Mouse (Mus musculus): ENCODE data around the gene Sh3rf3.
A peak's percentile ranks its signal among the peaks of the same experiment; 100 is the strongest.

Gene Sh3rf3

DNA sequence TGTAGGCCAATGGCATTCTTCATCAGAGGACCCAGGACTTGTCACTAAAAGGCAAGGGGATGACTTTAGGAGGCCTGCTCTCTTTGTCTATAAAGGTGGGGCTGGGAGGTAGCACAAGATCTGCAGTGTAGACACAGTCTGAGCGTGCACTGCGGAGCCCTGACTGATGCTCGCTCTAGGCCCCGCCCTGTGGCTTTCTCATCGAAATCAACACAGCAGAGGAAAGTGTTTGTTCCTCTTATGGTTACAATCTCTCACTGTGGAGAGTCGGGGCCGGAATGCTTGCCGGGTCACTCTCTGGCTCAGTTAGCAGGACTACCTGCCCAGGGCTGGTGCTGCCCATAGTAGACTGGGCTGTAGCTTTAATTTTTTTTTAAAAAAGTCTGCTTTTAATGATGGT is 299.6 kb downstream of the Sh3rf3 start:
- no peak for DNase-seq

- DNase-seq, result no peak
Measured at GRCm38 (mm10) chr10:59113386-59113785, 300.2 kb downstream of the Sh3rf3 start.

DNA sequence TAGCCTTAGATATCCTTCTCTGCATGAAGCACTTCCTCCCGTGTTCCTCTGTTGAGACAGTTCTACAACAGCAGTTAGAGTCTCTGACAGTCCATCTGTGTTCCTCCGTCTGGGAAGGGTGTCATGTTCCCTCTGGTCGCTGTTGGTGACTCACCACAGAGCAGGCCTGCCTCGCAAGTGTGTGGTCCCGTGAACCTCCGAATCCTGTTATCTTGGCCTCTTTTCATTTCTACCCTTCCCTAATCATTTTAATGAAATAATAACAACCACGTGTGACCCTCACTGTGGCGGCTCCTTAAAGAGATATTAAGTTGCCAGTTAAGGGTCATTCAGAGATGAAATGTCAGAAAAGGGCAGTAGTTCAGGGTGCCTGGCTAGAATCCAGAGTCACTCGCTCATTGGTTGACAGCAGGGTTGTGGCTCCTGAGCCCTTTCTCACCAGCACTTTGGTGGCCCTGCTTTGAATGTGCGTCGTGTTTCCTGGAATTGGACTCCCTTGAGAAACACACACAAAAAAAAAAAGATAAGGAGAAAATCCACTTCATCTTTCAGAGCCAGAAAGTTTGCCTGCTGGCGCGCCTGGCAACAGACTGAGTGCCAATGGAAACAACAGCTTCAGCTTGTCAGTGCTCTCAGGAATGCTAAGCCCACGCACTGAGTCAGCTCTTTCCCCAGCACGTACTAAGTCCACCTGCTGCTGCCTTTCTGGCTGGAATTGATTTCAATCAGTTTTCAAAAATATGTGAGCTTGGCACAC is 301.6 kb downstream of the Sh3rf3 start:
- DNase-seq, result no peak

DNA sequence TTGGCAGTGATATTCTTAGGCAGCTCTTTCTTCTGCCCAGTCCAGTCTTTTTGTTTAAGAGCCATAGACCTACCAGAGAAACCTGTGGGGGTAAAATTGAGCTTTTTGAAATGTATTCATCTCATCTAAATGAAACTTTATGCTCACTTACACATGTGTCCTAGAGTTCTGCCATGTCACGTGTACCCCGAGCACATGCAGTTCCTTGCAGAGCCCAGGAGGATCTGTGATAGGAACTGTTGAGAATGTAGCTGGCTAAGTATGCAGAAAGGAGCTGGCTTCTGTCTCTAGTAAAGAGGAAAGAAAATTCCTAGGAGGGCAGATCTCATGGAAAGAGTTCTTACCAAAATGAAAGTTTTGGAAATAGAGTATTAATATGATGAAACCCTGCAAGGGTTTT is 302.5 kb downstream of the Sh3rf3 start:
- no peak for DNase-seq

- no peak for DNase-seq
Measured at GRCm38 (mm10) chr10:59116331-59116730, 303.2 kb downstream of the Sh3rf3 start.

DNA sequence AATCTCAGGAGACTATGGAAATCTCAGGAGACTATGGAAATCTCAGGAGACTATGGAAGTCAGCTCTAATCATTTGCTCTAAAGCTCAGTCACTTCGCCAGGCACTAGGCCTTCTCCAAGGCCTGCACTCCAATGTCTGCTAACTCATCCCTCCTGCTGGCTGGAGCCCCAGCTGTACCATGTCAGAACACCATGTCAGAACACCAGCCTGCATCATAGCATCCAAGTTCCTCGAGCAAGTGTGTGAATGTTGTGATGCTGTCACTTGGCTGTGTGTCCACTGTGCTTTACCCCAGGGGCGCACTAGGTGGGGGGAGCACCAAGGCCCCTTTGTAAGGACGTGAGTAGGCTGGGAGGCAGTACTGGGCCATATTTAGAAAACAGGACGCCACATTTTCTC is 304.4 kb downstream of the Sh3rf3 start:
- DNase-seq, result no peak

- no peak for DNase-seq
Measured at GRCm38 (mm10) chr10:59119001-59119400, 305.8 kb downstream of the Sh3rf3 start.

DNA sequence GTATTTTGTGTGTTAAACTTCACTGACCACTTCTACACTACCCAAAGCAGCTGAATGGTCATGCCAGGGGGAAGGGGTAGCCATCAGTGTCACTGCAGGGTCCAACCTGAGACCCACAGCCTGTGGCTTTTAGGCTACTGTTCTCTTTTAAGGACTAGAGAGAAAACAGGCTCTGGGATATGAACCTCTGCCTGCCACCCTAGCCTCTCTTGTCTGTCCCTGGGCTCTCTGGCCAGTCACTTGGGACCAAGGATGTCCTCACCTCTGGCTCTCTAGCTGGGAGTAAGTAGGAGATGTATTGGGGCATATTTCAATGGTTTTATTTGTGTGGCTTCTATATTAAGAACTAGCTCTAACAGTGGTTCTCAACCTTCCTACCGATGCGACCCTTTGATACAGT is 306.7 kb downstream of the Sh3rf3 start:
- DNase-seq, result no peak

DNA sequence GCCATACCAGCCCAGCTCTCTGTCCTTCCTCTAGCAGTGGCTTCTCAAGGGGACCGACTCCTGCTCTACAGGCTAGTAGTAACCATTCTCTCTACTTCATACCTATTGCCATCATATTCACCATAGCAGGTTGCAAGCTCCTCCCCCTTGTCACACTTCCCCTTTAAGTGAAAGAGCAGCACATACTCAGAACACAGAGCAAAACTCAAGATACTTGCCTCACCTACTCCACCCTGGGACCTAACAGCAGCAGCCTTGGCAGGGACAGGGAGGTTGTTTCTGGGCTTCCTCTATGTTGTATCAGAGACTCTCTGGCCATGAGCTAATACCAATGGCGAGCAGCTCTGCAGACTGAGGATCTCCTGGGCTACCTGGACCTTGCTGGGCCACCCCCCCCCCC is 312.3 kb downstream of the Sh3rf3 start:
- DNase-seq, result no peak

DNA sequence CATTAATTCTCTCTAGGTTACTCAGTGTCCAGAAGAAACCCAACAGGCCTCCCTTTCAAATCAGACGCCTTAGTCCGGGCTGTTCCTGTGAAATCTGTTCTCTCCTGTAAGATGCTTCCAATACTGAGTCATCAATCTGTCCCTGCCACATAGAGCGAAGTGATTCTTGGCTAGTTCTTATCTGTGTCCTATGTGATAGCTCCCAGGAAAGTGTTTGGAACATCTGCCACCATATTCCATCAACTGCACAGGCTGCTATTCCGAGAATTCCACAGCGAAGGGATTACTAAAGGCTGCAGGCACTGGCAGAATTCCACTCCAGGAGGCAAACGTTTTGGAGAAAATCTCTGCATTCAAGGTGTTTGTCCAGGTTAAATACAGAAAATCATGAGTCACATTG is 314.5 kb downstream of the Sh3rf3 start:
- DNase-seq, result no peak

GRCm38 (mm10) chr10:59131926-59132628 is 318.9 kb downstream of the Sh3rf3 start:
- no peak for DNase-seq

DNA sequence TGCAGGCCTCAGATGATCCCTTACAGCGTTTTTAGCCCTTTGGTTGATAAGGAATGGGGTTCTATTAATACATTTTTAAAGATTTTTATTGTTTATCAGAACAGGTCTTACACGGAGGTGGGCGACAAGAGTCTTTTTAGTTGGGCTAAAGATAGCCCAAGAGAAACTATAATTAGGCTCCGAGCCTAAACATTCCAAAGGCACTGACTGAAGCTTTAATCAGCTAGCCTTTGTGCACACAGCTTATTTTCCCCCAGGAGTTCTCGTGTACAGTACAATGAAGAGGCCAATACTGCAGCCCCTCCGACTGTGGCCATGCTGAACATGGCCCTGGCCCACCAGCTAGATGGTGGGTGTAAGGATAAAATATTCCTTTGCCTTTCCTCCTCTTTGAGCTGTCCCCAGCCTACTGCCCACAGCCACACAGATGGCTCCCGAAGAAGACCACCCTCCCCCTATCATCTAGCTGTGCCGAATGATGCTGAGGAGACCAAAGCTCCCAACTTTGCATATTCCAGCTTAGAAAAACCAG is 320.4 kb downstream of the Sh3rf3 start:
- DNase-seq, result no peak

DNA sequence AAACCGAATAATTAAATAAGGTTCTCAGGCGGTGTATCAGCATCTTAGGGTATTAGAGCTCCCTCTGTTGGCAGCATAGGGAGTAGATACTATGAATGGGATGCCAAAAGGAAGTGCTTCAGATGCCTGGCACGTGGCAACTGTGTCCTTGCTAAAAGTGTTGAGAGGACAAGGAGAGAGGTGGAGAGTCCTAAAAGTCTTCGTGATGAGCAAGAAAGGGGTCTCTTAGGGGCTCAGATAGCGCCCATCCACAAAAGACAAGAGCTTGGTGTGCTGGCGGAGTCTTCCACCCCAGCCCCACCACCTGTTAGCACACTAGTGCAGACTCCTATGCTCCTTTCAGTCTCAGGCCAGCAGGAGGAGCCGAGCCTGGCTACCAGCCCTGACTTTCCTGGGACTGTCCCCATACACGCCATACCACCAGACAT is 336.8 kb downstream of the Sh3rf3 start:
- peak; percentile 26 to 27 for DNase-seq

DNA sequence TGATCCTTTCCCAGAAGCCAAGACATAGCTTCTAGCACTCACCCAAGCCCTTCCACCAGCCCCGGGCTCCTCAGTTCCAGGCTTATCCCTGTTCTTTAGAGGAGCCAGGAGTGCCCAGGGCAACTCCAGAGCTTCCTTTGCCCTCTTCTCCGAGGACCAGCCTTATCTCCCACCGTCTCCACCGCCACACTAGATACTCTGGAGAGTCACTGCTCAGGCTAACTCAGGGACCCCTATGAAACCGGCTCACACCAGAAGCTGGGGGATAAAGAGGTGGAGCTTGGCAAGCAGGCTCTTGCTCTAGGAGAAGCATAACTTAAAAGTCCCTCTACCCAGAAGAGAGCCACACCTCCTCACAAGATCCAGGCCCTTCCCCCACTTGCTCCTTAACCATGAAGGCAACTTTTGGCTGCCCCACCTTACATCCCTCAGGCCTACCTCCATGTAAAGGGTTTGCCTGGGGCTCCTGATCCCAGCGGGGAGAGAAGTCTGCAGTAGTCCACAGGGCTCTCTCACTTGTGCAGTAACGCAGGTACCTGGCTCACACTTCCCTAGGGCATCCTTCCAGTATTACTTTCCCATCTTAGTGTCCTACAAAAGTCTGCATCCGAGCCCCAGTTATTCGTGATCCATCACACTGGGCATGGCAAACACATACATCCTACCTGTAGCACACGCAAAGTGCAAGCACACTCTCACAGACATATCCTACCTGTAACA is 337.9 kb downstream of the Sh3rf3 start:
- no peak for DNase-seq

DNA sequence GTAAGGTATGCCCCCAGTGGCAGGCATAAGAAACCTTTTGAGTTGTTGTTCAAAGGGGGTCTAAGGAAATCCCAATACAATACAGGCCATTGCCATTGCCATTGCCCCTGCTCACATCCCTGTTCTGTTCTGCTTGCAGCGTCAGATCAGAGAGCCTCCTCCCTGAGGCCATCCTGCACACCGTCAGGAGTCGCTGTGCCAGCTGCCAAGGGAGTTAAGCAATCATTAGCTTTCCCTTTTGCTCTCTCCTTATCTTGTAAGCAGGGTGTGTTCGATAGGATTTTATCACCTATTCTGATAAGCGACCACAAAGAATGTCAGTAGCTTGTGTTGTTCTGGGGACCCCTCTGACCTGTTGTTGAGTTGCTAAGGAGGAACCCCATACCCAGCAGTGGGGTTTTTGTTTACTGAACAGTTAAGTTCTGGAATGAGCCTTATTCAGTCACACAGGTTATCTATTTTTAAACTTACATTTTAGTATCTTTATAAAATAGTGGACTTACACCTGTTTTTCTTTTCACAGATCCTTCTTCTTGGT is 339.5 kb downstream of the Sh3rf3 start:
- no peak for DNase-seq

- DNase-seq, result no peak
Measured at GRCm38 (mm10) chr10:59158627-59159026, 345.5 kb downstream of the Sh3rf3 start.

DNA sequence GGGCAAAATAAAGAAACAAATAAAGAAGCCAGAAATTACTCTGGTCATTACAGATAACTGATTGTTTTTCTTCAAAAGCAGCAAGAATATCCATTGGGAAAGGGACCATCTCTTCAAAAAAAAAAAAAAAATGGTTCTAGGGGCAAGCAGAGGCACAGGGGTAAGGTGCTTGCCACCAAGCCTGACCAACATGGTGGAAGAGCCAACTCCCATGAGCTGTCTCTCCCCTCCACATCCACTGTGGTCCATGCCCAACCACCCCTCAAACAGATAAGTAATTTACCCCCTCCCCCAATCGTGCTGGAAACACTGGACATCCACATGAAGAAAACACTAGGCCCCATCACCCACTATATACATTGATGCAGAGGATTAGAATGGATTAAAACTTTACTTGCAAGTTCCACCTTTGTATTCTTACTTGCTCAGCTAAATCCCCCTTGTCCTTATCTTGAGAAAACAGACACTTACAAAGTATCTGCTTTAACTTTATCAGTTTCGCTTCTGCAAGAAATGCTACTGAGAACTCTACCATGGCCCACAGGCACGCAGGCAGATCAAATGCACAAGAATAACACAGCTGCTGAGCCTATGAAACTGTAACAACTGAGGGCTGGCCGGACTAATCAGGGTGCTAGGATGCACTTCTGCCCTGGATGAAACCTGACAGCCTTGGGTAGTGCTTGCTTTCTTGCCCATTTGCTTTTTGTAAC is 349.2 kb downstream of the Sh3rf3 start:
- DNase-seq, result no peak

DNA sequence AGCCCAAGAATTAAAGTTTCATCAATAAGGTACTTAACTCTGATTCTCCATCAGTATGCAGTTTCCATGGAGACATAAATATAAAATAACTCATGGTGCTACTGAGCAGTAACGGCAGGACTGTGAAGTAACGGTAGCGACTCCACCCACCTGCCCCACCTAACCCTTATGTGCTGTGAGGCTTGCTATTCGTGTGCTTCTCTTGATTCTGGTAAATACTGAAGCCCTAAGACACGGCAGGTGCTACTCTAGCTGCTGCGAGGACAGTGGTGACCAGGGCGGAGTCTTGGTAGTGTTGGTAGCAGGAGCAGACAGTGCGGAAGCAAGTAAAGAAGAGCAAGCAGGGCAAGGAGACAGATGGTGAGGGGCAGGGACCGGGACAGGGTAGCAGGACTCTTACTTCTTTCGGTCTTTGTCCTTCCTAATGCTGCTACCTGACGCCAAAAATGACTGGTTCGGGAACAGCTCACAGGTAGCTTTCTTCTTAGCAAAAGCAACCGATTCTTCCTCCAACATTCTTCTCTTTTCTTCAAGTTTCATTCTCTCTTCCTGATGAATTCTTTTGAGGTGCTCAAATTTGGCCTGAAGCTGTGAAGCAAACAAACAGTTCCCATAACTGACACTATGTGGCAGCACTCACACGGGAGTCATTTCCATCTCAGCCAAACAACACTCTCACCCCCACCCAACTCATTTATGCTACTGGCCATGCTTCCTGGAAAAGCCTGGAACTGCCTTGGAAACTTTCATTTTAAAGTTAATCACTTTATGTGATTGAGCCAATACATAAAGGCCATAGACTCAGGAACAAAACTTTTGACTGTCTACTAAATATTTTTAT is 353.2 kb downstream of the Sh3rf3 start:
- peak; percentile 16 to 21 for DNase-seq

DNA sequence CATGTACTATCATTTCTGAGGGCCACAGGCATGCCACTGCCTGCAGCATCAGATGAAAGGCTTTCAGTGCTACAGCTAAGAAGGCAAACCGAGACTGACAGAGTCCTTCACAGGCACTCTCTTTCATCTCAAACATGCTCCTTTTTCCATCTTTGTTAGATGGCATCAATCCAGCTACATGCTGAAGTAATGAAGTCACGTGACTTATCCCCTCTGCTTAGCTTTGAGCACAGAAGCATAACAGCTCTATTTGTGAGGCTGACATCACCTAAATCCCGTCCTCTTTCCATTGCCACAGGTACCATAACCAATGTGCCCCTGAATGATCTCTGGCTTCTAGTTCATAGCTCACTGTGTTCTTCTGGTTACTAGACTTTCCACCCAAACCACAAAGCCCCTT is 357.9 kb downstream of the Sh3rf3 start:
- DNase-seq, result no peak

GRCm38 (mm10) chr10:59172539-59172938 is 359.4 kb downstream of the Sh3rf3 start:
- DNase-seq, result no peak

GRCm38 (mm10) chr10:59179620-59180019 is 366.5 kb downstream of the Sh3rf3 start:
- DNase-seq, result no peak

DNA sequence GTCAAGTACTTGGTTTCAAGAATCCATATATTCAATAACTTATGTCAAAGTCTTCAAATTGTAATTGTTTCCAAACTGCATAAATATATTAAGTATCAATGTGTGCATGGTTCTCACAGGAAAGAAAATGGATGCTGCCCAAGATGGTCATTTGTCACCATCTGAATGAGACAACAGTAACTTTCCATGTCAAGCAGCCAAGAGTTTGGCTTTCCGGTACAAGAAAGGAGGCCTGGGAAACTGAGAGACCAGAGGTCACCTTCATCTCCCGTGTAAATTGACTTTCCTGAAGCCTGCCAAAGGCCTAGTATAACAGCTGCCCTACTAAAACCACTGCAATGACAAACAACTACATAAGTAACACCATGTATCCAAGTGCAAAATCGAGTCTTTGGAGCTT is 369.1 kb downstream of the Sh3rf3 start:
- DNase-seq, result no peak
